Mouse (Mus musculus) cortical plate, adult 2 months (tissue): ENCODE data around the gene Setd1b.

Source experiments
- CTCF ChIP-seq: fragments of 200-500 bp; IDR thresholded peaks from 2 replicates; pipeline ENCODE4 v1.5.1; 2011; ENCODE audit warnings: mild to moderate bottlenecking, control low read depth, low read length; ENCODE audit not compliant: insufficient read depth; ENCODE audit errors: extremely low read depth
- POLR2A ChIP-seq: fragments of 200-500 bp; IDR thresholded peaks from 2 replicates; pipeline ENCODE4 v1.6.1; 2011; ENCODE audit warnings: mild to moderate bottlenecking, low read length, control low read depth; ENCODE audit not compliant: insufficient read depth; ENCODE audit errors: extremely low read depth

GRCm38 (mm10) chr5:123180390-123180789 lies 38.4 kb downstream of the Setd1b start:
- TF ChIP-seq CTCF: no peak
- TF ChIP-seq POLR2A: no peak
